Mouse (Mus musculus) lung, postnatal 4 days (tissue): ENCODE data around the gene Polm.
A peak's percentile ranks its signal among the peaks of the same experiment; 100 is the strongest.

Experiments
- DNase-seq, 2 experiments: peaks; one replicate each; pipeline ENCODE4 v3.0.0; 2021

Gene Polm

GRCm38 (mm10) chr11:5802457-5803217 is 35.2 kb downstream of the Polm start:
- no peak for DNase-seq

GRCm38 (mm10) chr11:5802005-5802404 is 35.8 kb downstream of the Polm start:
- DNase-seq, result no peak

- no peak for DNase-seq
Measured at GRCm38 (mm10) chr11:5801511-5801910, 36.3 kb downstream of the Polm start.

GRCm38 (mm10) chr11:5799621-5800490 is 38.0 kb downstream of the Polm start:
- DNase-seq, result peak; percentile 71 to 81

GRCm38 (mm10) chr11:5797928-5798327 is 39.9 kb downstream of the Polm start:
- no peak for DNase-seq

GRCm38 (mm10) chr11:5797371-5797770 is 40.4 kb downstream of the Polm start:
- DNase-seq, result no peak

GRCm38 (mm10) chr11:5796939-5797338 is 40.9 kb downstream of the Polm start:
- no peak for DNase-seq

GRCm38 (mm10) chr11:5795706-5796105 is 42.1 kb downstream of the Polm start:
- no peak for DNase-seq

- no peak for DNase-seq
Measured at GRCm38 (mm10) chr11:5795290-5795689, 42.5 kb downstream of the Polm start.

- no peak for DNase-seq
Measured at GRCm38 (mm10) chr11:5790431-5790830, 47.4 kb downstream of the Polm start.

- DNase-seq, result no peak
Measured at GRCm38 (mm10) chr11:5789754-5790333, 48.0 kb downstream of the Polm start.

GRCm38 (mm10) chr11:5789071-5789753 is 48.6 kb downstream of the Polm start:
- peak in 1 of 2 experiments; percentile 49 for DNase-seq

GRCm38 (mm10) chr11:5788056-5789014 is 49.5 kb downstream of the Polm start, which contains the start of gene Dbnl:
TSS of gene Dbnl (plus strand) at chr11:5788488.
- peak; percentile 98 for DNase-seq

GRCm38 (mm10) chr11:5787671-5788055 is 50.2 kb downstream of the Polm start:
- no peak for DNase-seq

- DNase-seq, result peak in 1 of 2 experiments; percentile 58
Measured at GRCm38 (mm10) chr11:5785732-5786131, 52.1 kb downstream of the Polm start.

GRCm38 (mm10) chr11:5782199-5782944 is 55.4 kb downstream of the Polm start:
- DNase-seq, result no peak

GRCm38 (mm10) chr11:5780035-5780499 is 57.7 kb downstream of the Polm start:
- DNase-seq, result no peak

GRCm38 (mm10) chr11:5778481-5778880 is 59.3 kb downstream of the Polm start:
- no peak for DNase-seq
